Mouse (Mus musculus) bone marrow, adult 2 months (tissue): ENCODE data around the gene Sbk2.

Experiments used
- CTCF ChIP-seq: fragments of 200-500 bp; IDR thresholded peaks from 2 replicates; pipeline ENCODE4 v1.5.1; 2011; ENCODE audit warnings: low read length, control low read depth; ENCODE audit not compliant: control insufficient read depth, insufficient read depth
- POLR2A ChIP-seq: fragments of 200-500 bp; IDR thresholded peaks from 2 replicates; pipeline ENCODE4 v1.6.1; 2011; ENCODE audit warnings: low read depth, mild to moderate bottlenecking, control low read depth, low read length, borderline replicate concordance; ENCODE audit not compliant: control insufficient read depth

GRCm38 (mm10) chr7:4948386-4948785 lies 15.8 kb downstream of the Sbk2 start:
- no peak for TF ChIP-seq CTCF
- no peak for TF ChIP-seq POLR2A
